In the genomic region with DNA sequence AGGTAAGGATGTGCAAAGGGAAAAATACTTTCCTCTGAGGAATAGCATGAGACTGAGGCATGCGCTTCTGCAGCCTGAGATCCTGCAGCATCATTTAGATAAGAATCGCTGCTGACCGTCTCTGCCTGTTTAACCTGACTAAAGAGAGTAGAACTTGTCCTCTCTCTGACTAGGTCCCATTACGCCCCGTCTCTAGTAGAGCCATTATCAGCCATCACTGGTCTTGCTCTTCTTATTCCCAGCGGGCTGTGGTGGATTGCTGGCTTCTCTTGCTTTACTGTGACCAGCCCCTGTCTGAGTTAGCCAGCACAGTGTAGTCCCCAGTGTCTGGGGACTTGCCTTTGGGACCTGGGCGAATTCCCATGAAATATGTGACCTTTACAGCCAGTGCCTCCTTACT, we compare ENCODE assay signal across 19 mouse cellular contexts. TPM values are rescaled to one million over a fixed set of nuclear protein-coding genes. Genes with fewer than 3 reads are reported as not detected.
DNase-seq lines count a peak whose midpoint lies in the region; ATAC-seq and TF ChIP-seq lines count a peak whose summit lies in the region.
"Had no signal": no experiment of that assay in that cellular context is flagged by ENCODE, and none has a peak within 500 bp of the region (broad histone marks: within the 10 kb centered on the region; RNA-seq: fewer than 3 reads in every experiment).

No protein-coding gene starts in this region.

- H3K4me2 ChIP-seq in midbrain, embryonic 16.5 days (ENCODE audit: low read length): no peak overlapping the region
- peak overlapping the region; percentile 80 for H3K4me2 ChIP-seq in myocyte (ENCODE audit: low read depth)
- H3K4me2 ChIP-seq: embryonic facial prominence, embryonic 13.5 days; heart, embryonic 12.5 days; hindbrain, embryonic 15.5 days had no signal

- DNase-seq in heart, adult 11 months: peak; percentile 92
- DNase-seq in heart, adult 8-10 months (ENCODE audit: low spot score): no peak
- no peak for DNase-seq in midbrain, embryonic 10.5 days (ENCODE audit: low spot score)
- DNase-seq in urinary bladder, adult 18-20 months (ENCODE audit: low spot score in 2 of 2): no peak
- no peak for DNase-seq in kidney, adult 9 months
- DNase-seq: adrenal gland, postnatal 25 days; cerebellum, adult 11 months; cerebellum, adult 9-11 months; cerebellum, postnatal 36 days; gastrocnemius, postnatal 10 days; heart, adult 2 months had no signal

- H3K27me3 ChIP-seq in midbrain, embryonic 10.5 days (ENCODE audit: low read depth, poor library complexity, severe bottlenecking): peaks cover 6% of the 10 kb centered on the region; the same call in 1 of the 2 replicates
- H3K27me3 ChIP-seq in midbrain, embryonic 16.5 days (ENCODE audit: control insufficient read depth, insufficient read depth, low read depth, low read length): no peaks in the 10 kb centered on the region
- H3K27me3 ChIP-seq in myocyte (ENCODE audit: control insufficient read depth, insufficient read depth, insufficient read length): no peaks in the 10 kb centered on the region
- H3K27me3 ChIP-seq: embryonic facial prominence, embryonic 13.5 days; heart, embryonic 12.5 days; hindbrain, embryonic 15.5 days had no signal

- H3K4me1 ChIP-seq in midbrain, embryonic 10.5 days: peaks cover 45% of the 10 kb centered on the region
- H3K4me1 ChIP-seq in midbrain, embryonic 16.5 days (ENCODE audit: control insufficient read depth, insufficient read depth, low read length): peaks cover 7% of the 10 kb centered on the region
- H3K4me1 ChIP-seq: hindbrain, embryonic 15.5 days had no signal

- no peak for TF ChIP-seq POLR2A in myocyte (IDR thresholded peaks at IDR 0.05; ENCODE audit: insufficient read length, low read depth)

- 91% methylated on average over 7 of the region's 7 CpGs for WGBS in midbrain, embryonic 10.5 days
- WGBS in midbrain, embryonic 16.5 days: 89% methylated on average over 7 of the region's 7 CpGs

- no peak overlapping the region for H3K9ac ChIP-seq in midbrain, embryonic 16.5 days (ENCODE audit: low read depth, low read length)
- H3K9ac ChIP-seq: embryonic facial prominence, embryonic 13.5 days; forebrain, embryonic 12.5 days; heart, embryonic 12.5 days; hindbrain, embryonic 15.5 days had no signal

- no peak overlapping the region for H3ac ChIP-seq in myocyte (ENCODE audit: control insufficient read depth, insufficient read length)

- H3K79me2 ChIP-seq in myocyte (ENCODE audit: control insufficient read depth, insufficient read depth): peaks cover 5% of the 10 kb centered on the region

- no peak overlapping the region for H3K4me3 ChIP-seq in midbrain, embryonic 10.5 days
- H3K4me3 ChIP-seq in midbrain, embryonic 16.5 days (ENCODE audit: low read depth, low read length): no peak overlapping the region
- no peak overlapping the region for H3K4me3 ChIP-seq in myocyte
- H3K4me3 ChIP-seq: embryonic facial prominence, embryonic 13.5 days; forebrain, embryonic 12.5 days; heart, adult 2 months; heart, embryonic 12.5 days; hindbrain, embryonic 10.5 days; hindbrain, embryonic 15.5 days had no signal

- no peaks in the 10 kb centered on the region for H3K9me3 ChIP-seq in midbrain, embryonic 10.5 days (replicated peaks)
- no peaks in the 10 kb centered on the region for H3K9me3 ChIP-seq in midbrain, embryonic 16.5 days (replicated peaks; ENCODE audit: control insufficient read depth, low read length, poor library complexity, severe bottlenecking)
- H3K9me3 ChIP-seq: embryonic facial prominence, embryonic 13.5 days; forebrain, embryonic 12.5 days; heart, embryonic 12.5 days; hindbrain, embryonic 10.5 days; hindbrain, embryonic 15.5 days had no signal

- no peaks in the 10 kb centered on the region for H3K36me3 ChIP-seq in midbrain, embryonic 10.5 days
- H3K36me3 ChIP-seq in midbrain, embryonic 16.5 days (ENCODE audit: control insufficient read depth, insufficient read depth, low read length): no peaks in the 10 kb centered on the region
- H3K36me3 ChIP-seq in myocyte (ENCODE audit: control insufficient read depth, insufficient read depth): no peaks in the 10 kb centered on the region
- H3K36me3 ChIP-seq: embryonic facial prominence, embryonic 13.5 days; forebrain, embryonic 12.5 days; heart, embryonic 12.5 days; hindbrain, embryonic 10.5 days; hindbrain, embryonic 15.5 days had no signal

- peak overlapping the region; percentile 57; the same call in 1 of the 2 replicates for H3K27ac ChIP-seq in midbrain, embryonic 10.5 days (replicated peaks)
- no peak overlapping the region for H3K27ac ChIP-seq in midbrain, embryonic 16.5 days (ENCODE audit: low read length)
- H3K27ac ChIP-seq: embryonic facial prominence, embryonic 13.5 days; forebrain, embryonic 12.5 days; heart, adult 2 months; hindbrain, embryonic 15.5 days had no signal

- ATAC-seq in midbrain, embryonic 16.5 days: no peak
- ATAC-seq: forebrain, embryonic 16.5 days had no signal

TF ChIP-seq in myocyte, 11 proteins besides CTCF, POLR2A, EP300 and RAD21:
- no peak for TF ChIP-seq TCF12 (IDR thresholded peaks at IDR 0.05; ENCODE audit: insufficient read depth, poor library complexity, severe bottlenecking)
- TF ChIP-seq POLR2AphosphoS2 (IDR thresholded peaks at IDR 0.05; ENCODE audit: insufficient read length, low read depth): no peak

RNA-seq across cellular contexts. Expression of a gene that starts 50.2 kb away (rescaled TPM):
- total RNA-seq in heart, adult 8-10 months (2022): 10 to 100 TPM; 26.4 to 31.2 (median 28.9) TPM
- 8.7 and 10.5 TPM in 2 replicates for polyA plus RNA-seq in midbrain, embryonic 10.5 days (2016; fragmentation: Nextera tagmentation; extraction: Ambion mirVana)
- polyA plus RNA-seq in midbrain, embryonic 16.5 days (2015; fragmentation: Nextera tagmentation; extraction: Ambion mirVana): 9.5 and 9.6 TPM in 2 replicates
- polyA plus RNA-seq in myocyte (2012; fragmentation: generic; extraction: Trizol): 43.7 TPM
